Mouse (Mus musculus): ENCODE measurements around the gene Qprt. TPM values are rescaled to one million over a fixed set of nuclear protein-coding genes. Genes with fewer than 3 reads are reported as not detected.
A peak's percentile ranks its signal among the peaks of the same experiment; 100 is the strongest.

Gene Qprt
- polyA plus RNA-seq, 1 experiment from 2014 or later, result 2.4 TPM

GRCm38 (mm10) chr7:127105551-127105950, 16.5 kb downstream of the Qprt start:
- no peak overlapping the region for H3K4me3 ChIP-seq
- no peak overlapping the region for H3K9ac ChIP-seq
- H3K9me3 ChIP-seq, result no peaks in the 10 kb centered on the region
- no peaks in the 10 kb centered on the region for H3K36me3 ChIP-seq
- 76% methylated on average over 7 of the region's 7 CpGs for WGBS
- no peak for ATAC-seq (ENCODE audit: insufficient number of reproducible peaks, insufficient read depth, low FRiP score, low TSS enrichment)
- no peak overlapping the region for H3K27ac ChIP-seq
- no peaks in the 10 kb centered on the region for H3K4me1 ChIP-seq
- H3K27me3 ChIP-seq, result no peaks in the 10 kb centered on the region
- H3K4me2 ChIP-seq (replicated peaks), result no peak overlapping the region

GRCm38 (mm10) chr7:127104560-127105332, 17.3 kb downstream of the Qprt start:
- Histone ChIP-seq H3K36me3 (no peaks in the 10 kb centered on the region), H3K9ac (peak overlapping the region; percentile 57), H3K27ac (peak overlapping the region; percentile 58; the same call in 1 of the 2 replicates), H3K4me3 (peak overlapping the region; percentile 35), H3K27me3 (no peaks in the 10 kb centered on the region), H3K9me3 (no peaks in the 10 kb centered on the region), H3K4me2 (replicated peaks) (peak overlapping the region; percentile 50), H3K4me1 (no peaks in the 10 kb centered on the region)
- 16% methylated on average over 17 of the region's 17 CpGs for WGBS
- ATAC-seq (ENCODE audit: insufficient number of reproducible peaks, insufficient read depth, low FRiP score, low TSS enrichment), result peak; percentile 68

DNA sequence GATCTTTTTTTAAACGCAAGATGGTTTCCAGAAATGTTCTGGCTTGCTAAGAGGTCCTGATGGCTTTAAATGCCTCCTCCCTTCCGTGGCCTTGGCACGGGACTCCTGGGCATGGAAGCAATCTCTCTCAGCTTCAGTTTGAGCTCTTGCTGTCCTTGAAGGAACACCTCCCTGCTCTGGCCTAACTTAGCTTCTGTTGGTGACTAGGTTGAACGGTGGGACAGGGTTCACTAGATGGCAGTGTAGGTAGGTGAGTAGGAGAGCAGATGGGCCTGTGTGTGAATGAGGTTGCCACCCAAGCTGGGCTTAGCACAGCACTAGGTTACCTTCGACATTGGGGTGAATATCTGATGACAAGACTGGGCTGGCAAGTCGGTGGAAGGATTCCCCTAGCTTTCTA, 18.1 kb downstream of the Qprt start:
- Histone ChIP-seq H3K27ac (peak overlapping the region; percentile 58; the same call in 1 of the 2 replicates), H3K4me3 (no peak overlapping the region), H3K4me2 (replicated peaks) (peak overlapping the region; percentile 50; the same call in 1 of the 2 replicates), H3K9ac (0 out of 2 replicates have a peak overlapping the region, but pooled peaks have one; percentile 8), H3K36me3 (no peaks in the 10 kb centered on the region), H3K9me3 (no peaks in the 10 kb centered on the region), H3K4me1 (no peaks in the 10 kb centered on the region), H3K27me3 (no peaks in the 10 kb centered on the region)
- no peak for ATAC-seq (ENCODE audit: insufficient number of reproducible peaks, insufficient read depth, low FRiP score, low TSS enrichment)
- WGBS, result 66% methylated on average over 6 of the region's 6 CpGs

DNA sequence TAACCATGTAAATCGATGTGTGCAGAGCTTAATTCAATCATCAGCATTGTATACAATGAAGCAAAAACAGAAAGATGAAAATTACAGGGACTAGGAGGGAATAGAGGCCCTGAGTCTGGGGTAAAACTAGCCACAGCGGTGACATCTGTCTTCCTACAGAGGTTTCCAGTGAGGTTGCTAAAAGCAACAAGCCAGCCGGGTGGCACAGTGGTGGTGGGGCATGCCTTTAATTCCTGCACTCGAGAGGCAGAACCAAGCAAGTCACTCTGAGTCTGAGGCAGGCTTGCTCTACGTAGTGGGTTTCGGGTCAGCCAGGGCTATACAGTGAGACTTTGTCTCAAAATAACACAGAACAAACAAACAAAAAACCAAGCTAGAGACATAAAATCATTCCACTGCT, 19.9 kb downstream of the Qprt start:
- Histone ChIP-seq H3K4me2 (replicated peaks) (no peak overlapping the region), H3K27me3 (no peaks in the 10 kb centered on the region), H3K36me3 (no peaks in the 10 kb centered on the region), H3K4me3 (no peak overlapping the region), H3K4me1 (no peaks in the 10 kb centered on the region), H3K9me3 (no peaks in the 10 kb centered on the region), H3K27ac (no peak overlapping the region), H3K9ac (no peak overlapping the region)
- ATAC-seq (ENCODE audit: insufficient number of reproducible peaks, insufficient read depth, low FRiP score, low TSS enrichment), result no peak
- WGBS, result 65% methylated on average over 6 of the region's 6 CpGs

GRCm38 (mm10) chr7:127101451-127102016, 20.5 kb downstream of the Qprt start:
- ATAC-seq (ENCODE audit: insufficient number of reproducible peaks, insufficient read depth, low FRiP score, low TSS enrichment), result no peak
- H3K27ac ChIP-seq, result no peak overlapping the region
- WGBS, result 31% methylated on average over 2 of the region's 2 CpGs

DNA sequence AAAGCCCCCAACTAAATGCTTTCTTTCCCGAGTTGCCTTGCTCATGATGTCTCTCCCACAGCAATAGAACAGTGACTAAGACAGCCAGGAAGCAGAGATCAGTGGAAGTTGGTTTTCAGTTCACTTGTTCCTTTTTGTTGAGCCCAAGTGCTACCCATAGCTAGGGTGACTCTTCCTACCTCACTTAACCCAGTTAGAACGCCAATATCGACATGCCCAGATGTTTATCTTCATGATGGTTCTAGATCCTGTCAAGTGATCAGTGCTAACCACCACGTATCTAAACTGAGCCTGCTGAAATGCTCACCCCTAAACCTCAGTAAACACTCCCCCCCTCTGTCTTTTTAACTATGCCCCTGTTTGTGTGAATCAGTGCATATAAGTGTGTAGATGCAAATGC, 22.5 kb downstream of the Qprt start:
- peaks cover 9% of the 10 kb centered on the region; the same call in 1 of the 2 replicates for H3K4me1 ChIP-seq
- H3K9ac ChIP-seq, result no peak overlapping the region
- H3K9me3 ChIP-seq, result no peaks in the 10 kb centered on the region
- no peak for ATAC-seq (ENCODE audit: insufficient number of reproducible peaks, insufficient read depth, low FRiP score, low TSS enrichment)
- 82% methylated on average over 4 of the region's 4 CpGs for WGBS
- H3K27ac ChIP-seq, result no peak overlapping the region
- no peak overlapping the region for H3K4me2 ChIP-seq (replicated peaks)
- no peaks in the 10 kb centered on the region for H3K36me3 ChIP-seq
- no peaks in the 10 kb centered on the region for H3K27me3 ChIP-seq
- no peak overlapping the region for H3K4me3 ChIP-seq

More at GRCm38 (mm10) chr7:127101451-127102016, 20.5 kb downstream of the Qprt start:
- Histone ChIP-seq H3K36me3 (no peaks in the 10 kb centered on the region), H3K4me1 (peaks cover 2% of the 10 kb centered on the region; the same call in 1 of the 2 replicates), H3K9ac (no peak overlapping the region), H3K27me3 (no peaks in the 10 kb centered on the region), H3K4me3 (no peak overlapping the region), H3K9me3 (no peaks in the 10 kb centered on the region), H3K4me2 (replicated peaks) (no peak overlapping the region)

- no peaks in the 10 kb centered on the region for H3K27me3 ChIP-seq
- H3K4me3 ChIP-seq, result no peak overlapping the region
- 92% methylated on average over 4 of the region's 4 CpGs for WGBS
- no peak overlapping the region for H3K27ac ChIP-seq
- H3K4me2 ChIP-seq (replicated peaks), result no peak overlapping the region
- H3K4me1 ChIP-seq, result peaks cover 9% of the 10 kb centered on the region; the same call in 1 of the 2 replicates
- H3K36me3 ChIP-seq, result no peaks in the 10 kb centered on the region
- no peak for ATAC-seq (ENCODE audit: insufficient number of reproducible peaks, insufficient read depth, low FRiP score, low TSS enrichment)
- no peak overlapping the region for H3K9ac ChIP-seq
- no peaks in the 10 kb centered on the region for H3K9me3 ChIP-seq
Observed at GRCm38 (mm10) chr7:127098950-127099349, 23.1 kb downstream of the Qprt start.

- Histone ChIP-seq H3K4me1 (peaks cover 9% of the 10 kb centered on the region; the same call in 1 of the 2 replicates), H3K36me3 (no peaks in the 10 kb centered on the region), H3K4me2 (replicated peaks) (no peak overlapping the region), H3K27ac (no peak overlapping the region), H3K9me3 (no peaks in the 10 kb centered on the region), H3K4me3 (no peak overlapping the region), H3K9ac (no peak overlapping the region), H3K27me3 (no peaks in the 10 kb centered on the region)
- no peak for ATAC-seq (ENCODE audit: insufficient number of reproducible peaks, insufficient read depth, low FRiP score, low TSS enrichment)
- WGBS, result 81% methylated on average over 5 of the region's 5 CpGs
Observed at GRCm38 (mm10) chr7:127098521-127098920, 23.5 kb downstream of the Qprt start.

DNA sequence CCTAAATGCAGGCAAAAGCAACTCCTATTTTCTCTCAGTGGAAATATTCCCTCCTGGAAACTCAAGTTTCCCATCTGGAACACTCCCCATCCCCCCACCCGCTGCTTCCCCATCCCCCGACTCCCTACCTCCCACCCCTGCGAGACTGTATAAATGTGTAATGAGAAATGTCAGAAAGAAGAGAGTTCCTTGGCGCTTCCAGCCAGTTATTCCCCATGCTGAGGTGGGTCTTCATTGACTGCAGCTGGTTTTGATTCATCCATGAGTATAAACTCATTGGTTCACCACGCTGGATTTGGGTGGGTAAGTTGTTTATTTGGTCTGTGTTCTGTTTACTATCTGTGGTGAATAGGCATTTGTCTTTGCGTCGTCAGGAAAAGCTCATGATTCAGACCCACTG, 25.6 kb downstream of the Qprt start:
- no peak for ATAC-seq (ENCODE audit: insufficient number of reproducible peaks, insufficient read depth, low FRiP score, low TSS enrichment)
- Histone ChIP-seq H3K4me1 (peaks cover 12% of the 10 kb centered on the region; the same call in 1 of the 2 replicates), H3K9me3 (no peaks in the 10 kb centered on the region), H3K27me3 (no peaks in the 10 kb centered on the region), H3K36me3 (no peaks in the 10 kb centered on the region), H3K4me3 (no peak overlapping the region), H3K9ac (no peak overlapping the region), H3K4me2 (replicated peaks) (0 out of 2 replicates have a peak overlapping the region, but pooled peaks have one; percentile 3), H3K27ac (peak overlapping the region; percentile 77)
- WGBS, result 44% methylated on average over 7 of the region's 7 CpGs

DNA sequence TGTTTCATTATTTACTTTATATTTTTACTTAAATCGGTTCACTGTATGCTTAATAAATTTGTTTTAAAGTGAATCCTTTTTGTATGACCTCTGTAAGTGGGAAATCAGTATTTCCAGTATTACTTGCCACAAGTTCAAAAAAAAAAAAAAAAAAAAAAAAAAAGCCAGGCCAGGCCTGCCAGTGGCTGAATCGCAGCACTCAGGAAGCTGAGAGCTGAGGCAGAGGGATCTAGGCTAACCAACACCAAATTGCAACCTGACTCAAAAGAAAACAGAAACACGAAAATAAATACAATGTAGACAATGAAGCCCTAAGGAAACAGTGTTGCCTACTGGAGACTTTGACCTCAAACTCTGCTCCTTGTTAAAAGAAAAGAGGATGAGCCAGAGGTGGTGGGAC, 28.1 kb downstream of the Qprt start:
- ATAC-seq (ENCODE audit: insufficient number of reproducible peaks, insufficient read depth, low FRiP score, low TSS enrichment), result no peak
- Histone ChIP-seq H3K36me3 (no peaks in the 10 kb centered on the region), H3K4me1 (peaks cover 15% of the 10 kb centered on the region), H3K27ac (no peak overlapping the region), H3K9ac (no peak overlapping the region), H3K4me2 (replicated peaks) (no peak overlapping the region), H3K9me3 (no peaks in the 10 kb centered on the region), H3K4me3 (no peak overlapping the region), H3K27me3 (0 out of 2 replicates have a peak, but pooled peaks cover 3% of the 10 kb centered on the region)
- WGBS, result 74% methylated on average over 3 of the region's 3 CpGs

DNA sequence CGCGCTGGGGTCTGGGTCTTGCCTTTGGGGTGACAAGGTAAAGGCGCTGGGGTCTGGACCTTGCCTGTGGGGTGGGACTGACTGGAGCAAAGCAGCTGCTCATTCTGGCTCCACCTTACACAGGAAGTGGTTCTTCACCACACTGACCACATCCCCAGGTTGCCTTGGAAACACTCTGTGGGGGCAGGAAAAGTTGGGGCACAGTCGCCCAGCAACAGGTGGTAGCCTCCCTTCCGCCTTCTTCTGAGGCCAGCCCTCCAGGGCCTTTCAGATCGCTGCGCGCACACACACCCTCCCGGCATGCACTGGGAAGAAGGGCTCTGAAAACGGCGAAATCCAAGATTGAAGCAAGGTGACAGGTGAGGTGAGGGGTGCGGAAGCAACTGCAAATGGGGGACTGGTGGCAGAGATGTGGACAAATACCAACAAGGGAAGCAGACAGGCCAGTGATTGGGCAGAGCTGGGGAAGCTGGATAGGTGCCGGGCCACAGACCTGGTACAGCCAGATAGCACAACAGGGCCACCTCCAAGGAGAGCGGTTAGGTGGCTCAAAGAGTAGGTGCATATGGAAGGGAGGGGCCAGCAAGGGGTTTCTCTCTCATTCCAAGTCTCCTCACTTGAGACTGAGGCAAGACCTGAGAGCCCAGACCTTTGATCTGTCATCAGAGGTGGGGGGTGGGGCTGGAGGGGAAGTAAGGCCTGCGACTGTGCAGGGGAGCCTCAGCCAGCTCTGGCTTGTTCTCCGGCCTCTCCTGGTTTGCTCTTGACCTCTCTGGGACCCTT, 30.7 kb downstream of the Qprt start, which contains the start of gene AI467606:
Gene AI467606, plus strand, starts transcription at position 246 of the 783 bp plus-strand sequence.
- 68% methylated on average over 16 of the region's 16 CpGs for WGBS
- Histone ChIP-seq H3K9me3 (no peaks in the 10 kb centered on the region), H3K4me3 (no peak within 1 kb of the TSS), H3K27me3 (0 out of 2 replicates have a peak, but pooled peaks cover 3% of the 10 kb centered on the region), H3K36me3 (no peaks in the 10 kb centered on the region), H3K9ac (no peak within 1 kb of the TSS), H3K4me1 (peaks cover 11% of the 10 kb centered on the region), H3K27ac (no peak within 1 kb of the TSS), H3K4me2 (replicated peaks) (0 out of 2 replicates have a peak within 1 kb of the TSS, but pooled peaks have one; percentile 21)
- ATAC-seq (ENCODE audit: insufficient number of reproducible peaks, insufficient read depth, low FRiP score, low TSS enrichment), result 0 out of 2 replicates have a peak, but pooled peaks have one; percentile 32

Data from embryonic facial prominence, embryonic 12.5 days (tissue).